Mouse (Mus musculus) c-Kit-positive CD71-negative TER-119-negative erythroid progenitor cells, embryonic 14.5 days (primary cell): ENCODE data around the gene Rhebl1.
"Not testable (repeated sequence)": the region's sequence is repeated elsewhere in the genome, so short reads cannot be mapped to it uniquely, and the experiment has no call there.

ENCODE experiments used
- DNase-seq: peaks from one replicate; pipeline ENCODE4 v3.0.0-alpha.2; 2013; ENCODE audit warnings: low read depth

Rhebl1 gene

DNA sequence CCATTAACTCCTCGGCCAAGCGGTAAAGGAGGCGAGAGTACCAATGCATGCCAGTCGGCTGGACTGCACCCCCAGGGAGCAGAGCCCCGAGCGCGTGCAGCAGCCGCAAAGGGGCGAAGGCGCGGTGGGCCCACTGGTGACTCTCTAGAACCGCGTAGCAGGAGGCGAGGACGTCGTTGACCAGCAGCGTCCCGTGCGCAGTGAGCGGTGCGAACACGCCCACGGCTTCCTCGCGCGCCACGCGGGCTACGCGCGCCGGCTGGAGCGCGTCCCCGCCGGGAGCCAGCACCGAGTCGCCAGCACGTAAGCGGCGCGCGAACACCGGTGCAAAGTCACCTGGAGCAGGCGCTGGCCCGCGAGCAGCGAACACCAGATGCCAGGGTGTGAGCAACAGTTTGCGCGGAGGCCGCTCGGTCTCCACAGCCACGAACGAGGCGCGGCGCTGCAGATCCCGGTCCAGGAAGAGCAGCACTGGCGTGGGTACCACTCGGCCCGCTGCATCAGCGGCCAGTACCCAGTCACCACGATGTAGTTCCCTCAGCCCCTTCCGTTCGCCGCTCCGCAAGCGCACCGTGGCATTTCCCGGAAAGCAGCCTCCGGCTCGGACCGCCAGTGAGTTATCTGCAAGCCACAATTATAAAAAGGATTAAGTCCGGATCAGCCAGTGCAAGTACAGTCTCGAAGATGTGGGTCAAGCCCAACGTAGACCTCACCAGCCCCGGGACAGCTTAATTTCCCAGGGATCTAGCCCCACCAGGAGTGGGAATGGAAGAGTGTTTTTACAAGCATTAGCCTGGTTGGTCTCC, at the start of gene Rhebl1:
TSS of gene Rhebl1 (minus strand) at position 601 of the 806 bp plus-strand sequence.
- no peak for DNase-seq

GRCm38 (mm10) chr15:98943133-98943532, 48.8 kb upstream of the Rhebl1 start:
- no peak for DNase-seq

GRCm38 (mm10) chr15:98942081-98942480, 47.7 kb upstream of the Rhebl1 start:
- DNase-seq: no peak

DNA sequence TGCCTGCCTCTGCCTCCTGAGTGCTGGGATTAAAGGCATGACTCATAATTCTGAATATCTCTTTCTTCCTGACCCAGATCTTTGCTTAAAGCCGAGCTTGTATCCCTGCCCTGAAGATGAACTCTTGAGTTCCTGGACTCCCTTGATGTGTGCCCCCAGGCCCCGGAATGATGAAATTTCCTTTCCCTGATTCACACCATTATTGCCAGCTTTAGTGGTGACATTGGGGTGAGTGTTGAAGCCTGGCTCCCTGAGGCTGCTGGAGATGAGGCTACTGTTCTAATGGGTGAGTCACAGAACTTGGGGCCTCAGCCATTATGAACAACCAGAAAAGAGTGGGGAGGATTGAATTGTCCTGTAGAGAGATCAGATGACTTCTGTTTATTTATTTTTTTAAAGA, 47.2 kb upstream of the Rhebl1 start:
- no peak for DNase-seq

DNA sequence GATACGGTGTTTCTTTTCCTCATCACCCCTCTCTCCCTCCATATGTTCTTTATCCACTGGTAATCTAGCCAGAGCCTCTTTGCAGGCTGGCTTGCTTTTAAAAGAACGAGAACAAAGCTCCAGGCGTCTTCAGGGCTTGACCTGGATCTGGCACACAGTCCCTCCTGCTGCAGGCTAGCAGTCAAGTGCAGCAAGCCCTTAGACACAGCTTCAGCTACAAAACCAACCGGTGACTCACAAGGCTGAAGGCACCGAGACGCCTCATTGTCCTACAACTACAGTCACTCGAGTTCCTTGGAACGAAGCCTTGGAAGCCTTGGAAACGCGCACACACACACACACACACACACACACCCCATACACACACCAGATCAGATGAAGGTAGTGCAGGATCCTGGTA, 46.5 kb upstream of the Rhebl1 start:
- DNase-seq: no peak

GRCm38 (mm10) chr15:98934217-98934839, 40.0 kb upstream of the Rhebl1 start, which contains the start of gene Tuba1b:
TSS of gene Tuba1b (minus strand) at chr15:98934565.
- peak; percentile 81 for DNase-seq

DNA sequence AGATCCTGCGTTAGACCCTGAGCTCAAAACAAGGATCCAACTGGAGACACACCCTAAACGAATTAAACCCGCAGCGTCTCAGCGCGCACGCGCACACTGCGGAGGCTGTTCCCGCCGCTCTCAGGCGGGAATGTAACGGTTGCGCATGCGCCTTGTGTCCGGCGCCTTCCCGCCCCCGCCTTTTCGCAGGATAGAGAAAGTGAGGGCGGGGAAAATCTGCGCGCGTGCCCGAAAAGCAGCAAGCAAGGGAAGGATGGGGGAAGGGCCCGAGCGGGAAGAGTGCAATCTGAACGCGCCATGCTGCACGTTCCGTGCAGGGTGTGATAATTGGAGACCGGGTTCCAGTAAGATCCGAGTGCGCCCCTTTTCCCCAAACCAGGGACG, 39.5 kb upstream of the Rhebl1 start:
- DNase-seq: peak; percentile 96

- DNase-seq: not testable (repeated sequence)
These were observed 38.8 kb upstream of the Rhebl1 start for GRCm38 (mm10) chr15:98933004-98933671.

DNA sequence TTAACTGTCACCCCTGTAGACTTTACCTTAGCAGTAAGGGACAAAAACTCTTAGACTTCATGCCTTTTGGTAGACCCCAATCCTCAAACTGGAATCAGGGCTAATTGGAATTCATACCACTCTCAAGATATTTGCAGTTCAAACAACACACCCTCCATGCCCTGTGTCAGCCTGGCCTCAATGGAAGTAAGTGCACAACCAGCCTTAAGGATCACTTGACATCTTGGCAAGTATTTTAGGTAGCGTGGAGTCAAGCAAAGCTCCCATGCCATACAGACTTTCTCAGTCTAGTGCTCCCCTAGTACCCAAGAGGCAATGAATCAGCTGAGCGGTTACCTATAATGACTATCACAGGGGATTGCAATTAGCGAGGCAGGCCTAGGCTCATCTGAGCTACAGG, 36.7 kb upstream of the Rhebl1 start:
- no peak for DNase-seq

DNA sequence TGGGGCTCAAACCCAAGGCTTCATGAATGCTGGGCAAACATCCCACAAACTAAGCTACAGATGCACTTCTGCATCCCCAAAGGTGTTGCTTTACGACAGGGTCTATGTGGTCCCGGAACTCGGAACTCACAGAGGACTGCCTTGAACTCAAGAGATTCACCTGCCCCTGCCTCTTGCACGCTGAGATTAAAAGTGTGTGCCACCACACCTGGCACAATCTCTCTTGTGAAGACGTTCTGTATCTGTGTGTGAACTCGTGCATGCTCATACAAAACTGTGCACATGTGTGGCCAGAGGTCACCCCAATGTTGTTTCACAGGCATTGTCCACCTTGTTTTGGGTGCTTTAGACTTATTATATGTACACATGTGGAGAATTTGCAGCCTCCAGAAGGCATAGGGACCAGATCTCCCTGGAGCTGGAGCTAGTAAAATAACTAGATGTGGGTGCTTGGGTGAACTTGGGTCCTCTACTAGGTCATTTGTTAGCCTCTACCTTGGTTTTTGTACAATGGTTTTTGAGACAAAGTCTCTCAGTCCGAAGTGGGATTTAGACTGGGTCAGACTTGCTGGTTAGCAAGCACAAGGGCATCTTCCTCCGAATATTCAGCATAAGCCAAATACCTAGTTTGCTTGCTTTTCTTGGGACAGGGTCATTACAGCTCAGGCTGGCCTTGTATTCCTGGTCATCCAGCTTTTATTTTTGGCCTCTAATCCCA, 35.8 kb upstream of the Rhebl1 start:
- DNase-seq: no peak

DNA sequence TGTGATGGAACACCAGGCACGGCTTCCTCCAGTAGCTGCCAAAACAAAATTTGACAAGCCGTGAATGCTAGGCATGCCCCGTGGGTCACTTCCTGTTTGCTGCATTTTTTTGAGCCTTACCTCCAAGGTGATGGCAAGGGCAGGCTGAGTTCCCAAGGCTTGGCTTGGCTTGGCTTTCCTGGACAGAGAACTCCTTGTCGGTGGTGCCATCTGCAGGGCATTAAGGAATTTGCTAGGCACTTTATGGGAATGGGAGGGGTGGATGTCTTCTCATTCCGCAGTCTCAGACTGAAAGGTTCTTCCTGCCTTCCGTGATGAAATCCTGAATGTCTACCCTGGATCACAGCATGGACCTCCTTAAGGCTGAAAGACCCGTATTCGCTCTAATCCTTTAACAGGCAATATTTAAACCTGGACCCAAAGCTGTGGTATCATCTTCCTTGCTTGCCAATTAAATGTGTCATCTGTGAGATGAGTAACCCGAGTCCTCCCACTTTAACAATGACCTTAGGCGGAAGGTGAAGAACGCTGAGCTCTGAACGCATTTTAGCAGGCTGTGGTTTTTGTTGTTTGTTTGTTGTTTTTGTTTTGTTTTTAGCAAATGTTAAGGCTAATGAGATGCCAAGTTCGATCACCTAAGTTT, 34.4 kb upstream of the Rhebl1 start:
- DNase-seq: no peak

GRCm38 (mm10) chr15:98927566-98927965, 33.2 kb upstream of the Rhebl1 start:
- no peak for DNase-seq

DNA sequence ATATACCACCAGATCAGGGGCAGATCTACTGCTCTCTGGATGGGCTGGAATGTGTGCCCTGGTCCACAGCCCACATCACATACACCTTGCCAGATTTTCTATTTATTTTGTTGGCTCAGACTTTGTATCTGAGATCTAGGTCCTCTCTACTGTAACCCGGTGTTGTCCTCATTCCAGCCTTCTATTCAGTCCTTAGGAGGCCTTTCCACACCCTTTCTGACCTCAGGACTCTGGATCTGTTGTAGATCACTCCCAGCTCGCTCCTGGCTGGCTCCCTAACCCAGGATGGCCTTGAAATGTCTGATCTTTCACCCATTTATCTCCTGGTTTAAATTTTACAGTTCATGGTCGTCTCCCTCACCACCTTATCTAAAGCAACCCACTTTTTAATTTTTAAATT, 30.3 kb upstream of the Rhebl1 start:
- no peak for DNase-seq

GRCm38 (mm10) chr15:98923031-98923537, 28.7 kb upstream of the Rhebl1 start:
- DNase-seq: no peak

DNA sequence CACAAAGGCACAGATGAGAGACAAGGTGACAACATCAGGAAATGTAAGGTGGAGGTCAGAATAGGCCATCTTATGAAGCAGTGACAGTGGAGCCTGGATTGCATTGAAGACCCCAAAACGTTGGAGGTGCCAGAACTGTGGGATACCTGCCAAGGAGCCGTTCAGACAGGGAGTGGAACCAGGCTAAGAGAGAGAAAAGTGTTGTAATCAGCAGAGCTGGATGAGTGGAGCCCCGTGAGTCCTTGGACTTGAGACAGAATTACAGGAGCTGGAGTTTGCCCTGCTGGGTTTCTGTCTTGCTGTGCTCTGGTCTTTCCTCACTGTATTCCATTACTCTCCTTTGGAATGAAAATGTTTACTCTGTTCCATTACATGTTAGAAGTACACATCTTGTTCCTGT, 28.2 kb upstream of the Rhebl1 start:
- DNase-seq: no peak

DNA sequence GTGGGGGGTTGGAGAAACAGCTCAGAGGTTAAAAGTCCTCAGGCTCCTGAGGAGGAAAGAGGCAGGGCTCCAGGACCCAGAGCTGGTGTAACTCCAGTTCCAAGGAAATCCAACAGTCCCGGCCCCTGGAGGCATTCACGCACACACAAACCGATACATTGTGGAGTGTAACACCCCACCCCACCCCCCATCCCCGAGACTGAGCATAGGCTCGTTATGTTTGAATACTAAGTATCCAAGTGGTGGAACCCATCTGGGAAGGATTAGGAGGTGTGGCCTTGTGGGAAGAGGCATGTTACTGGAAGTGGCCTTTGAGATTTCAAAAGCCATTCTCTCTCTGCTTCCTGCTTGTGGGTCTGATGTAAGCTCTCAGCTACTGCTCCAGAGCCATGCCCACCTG, 27.2 kb upstream of the Rhebl1 start:
- no peak for DNase-seq

DNA sequence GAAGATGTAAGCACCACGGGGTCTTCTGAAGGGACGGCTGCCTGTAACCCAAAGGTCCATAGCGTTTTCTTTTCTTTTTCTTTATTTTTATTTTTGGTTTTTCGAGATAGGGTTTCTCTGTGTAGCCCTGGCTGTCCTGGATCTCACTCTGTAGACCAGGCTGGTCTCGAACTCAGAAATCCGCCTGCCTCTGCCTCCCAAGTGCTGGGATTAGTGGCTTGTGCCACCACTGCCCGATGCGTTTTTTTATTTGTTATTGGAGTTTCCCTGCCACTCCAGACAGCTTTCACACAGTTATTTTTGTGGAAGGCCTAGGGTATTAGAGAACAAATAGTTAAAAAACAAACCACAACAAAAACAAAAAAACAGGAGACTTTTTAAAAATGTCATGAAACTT, 24.2 kb upstream of the Rhebl1 start:
- DNase-seq: not testable (repeated sequence)

GRCm38 (mm10) chr15:98917538-98918498, 23.5 kb upstream of the Rhebl1 start, which contains the start of gene Lmbr1l:
TSS of gene Lmbr1l (minus strand) at chr15:98918231.
- peak; percentile 98 for DNase-seq

GRCm38 (mm10) chr15:98917091-98917490, 22.8 kb upstream of the Rhebl1 start:
- no peak for DNase-seq

DNA sequence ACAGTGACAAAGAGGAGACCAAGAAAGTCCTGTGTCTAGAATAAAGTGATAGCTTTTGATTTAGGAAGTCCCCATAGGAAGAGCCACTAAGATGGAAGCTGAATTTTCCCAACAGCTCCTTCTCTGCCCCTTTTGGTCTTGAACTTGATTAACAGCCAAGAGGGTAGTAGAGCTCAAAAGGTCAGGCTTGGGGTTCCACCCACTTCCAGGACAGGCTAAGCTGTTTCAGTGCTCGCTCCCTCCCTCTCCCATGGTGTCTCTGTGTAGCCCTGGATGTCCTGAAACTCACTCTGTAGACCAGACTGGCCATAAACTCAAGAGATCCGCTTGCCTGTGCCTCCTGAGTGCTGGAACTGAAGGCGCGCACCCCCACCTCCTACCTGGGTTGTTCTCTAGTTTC, 21.7 kb upstream of the Rhebl1 start:
- DNase-seq: no peak
